Mouse (Mus musculus): ENCODE data around the gene Esyt2.

DNA sequence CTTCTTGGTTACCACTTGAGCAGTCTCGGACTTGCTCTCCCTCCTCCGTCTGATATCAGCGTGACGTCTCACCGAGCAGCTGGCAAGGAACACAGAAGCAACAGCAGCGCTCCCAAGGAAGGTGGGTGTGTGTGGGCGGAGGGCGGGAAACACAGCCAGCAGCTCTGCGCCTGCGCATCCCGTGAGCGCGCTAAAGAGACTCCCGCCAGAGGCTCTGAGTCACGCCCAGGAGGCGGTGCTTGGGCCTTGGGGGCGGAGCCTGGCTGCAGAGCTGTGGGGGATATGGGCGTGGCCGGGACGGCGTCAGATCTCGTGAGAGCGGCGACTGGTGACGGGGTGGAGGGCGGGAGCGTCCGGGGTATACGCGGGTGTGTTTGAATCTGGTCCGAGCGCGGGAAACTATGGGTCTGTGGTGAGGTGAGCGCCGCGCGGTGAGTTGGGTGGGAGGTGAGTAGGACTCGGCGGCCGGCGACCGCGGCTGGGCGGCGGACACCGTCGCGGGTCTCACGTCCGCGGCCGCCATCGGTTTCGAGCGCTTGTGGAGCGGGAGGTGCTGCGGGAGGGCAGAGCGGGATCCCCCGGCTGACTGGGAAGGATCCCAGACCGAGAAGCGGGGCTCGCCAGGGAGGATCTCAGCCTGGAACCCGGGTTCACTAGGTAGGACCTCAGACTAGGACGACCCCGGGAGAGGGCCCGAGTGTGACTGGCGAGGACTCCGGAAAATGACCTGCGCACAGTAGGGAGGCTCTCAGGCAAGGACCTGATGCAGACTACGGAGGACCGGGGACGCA, 124.2 kb downstream of the Esyt2 start, which contains the start of gene Ncapg2:
- TF ChIP-seq TAL1 (IDR thresholded peaks at IDR 0.05; ENCODE audit: low read length) (no peak), GATA1 (IDR thresholded peaks at IDR 0.05; ENCODE audit: low read length) (no peak)
